Mouse (Mus musculus) right cerebral cortex, postnatal 14 days (tissue): ENCODE data around the gene Snrnp70.

Experiments
- DNase-seq: peaks from one replicate; pipeline ENCODE4 v3.0.0; 2022

Gene Snrnp70

GRCm38 (mm10) chr7:45395578-45396336, at the start of gene Snrnp70:
Gene Snrnp70, minus strand, starts transcription at chr7:45395742.
- DNase-seq = peak; percentile 100

- no peak for DNase-seq
Measured at GRCm38 (mm10) chr7:45443526-45444420, 48.2 kb upstream of the Snrnp70 start.

- no peak for DNase-seq
Measured at GRCm38 (mm10) chr7:45437521-45438276, 42.2 kb upstream of the Snrnp70 start, which contains the start of gene Ruvbl2. Gene Ruvbl2, minus strand, starts transcription at chr7:45438096.

- DNase-seq = no peak
Measured at GRCm38 (mm10) chr7:45437046-45437445, 41.5 kb upstream of the Snrnp70 start.

- DNase-seq = no peak
Measured at GRCm38 (mm10) chr7:45436444-45436843, 40.9 kb upstream of the Snrnp70 start.

- DNase-seq = peak; percentile 32
Measured at GRCm38 (mm10) chr7:45435038-45435437, 39.5 kb upstream of the Snrnp70 start.

- peak; percentile 100 for DNase-seq
Measured at GRCm38 (mm10) chr7:45434203-45435015, 38.9 kb upstream of the Snrnp70 start, which contains the start of gene Gys1. Gene Gys1, plus strand, starts transcription at chr7:45434844.

GRCm38 (mm10) chr7:45433835-45434202, 38.3 kb upstream of the Snrnp70 start:
- DNase-seq = no peak

- no peak for DNase-seq
Measured at GRCm38 (mm10) chr7:45426556-45426955, 31.0 kb upstream of the Snrnp70 start.

- no peak for DNase-seq
Measured at GRCm38 (mm10) chr7:45421194-45421593, 25.7 kb upstream of the Snrnp70 start.

GRCm38 (mm10) chr7:45420615-45420919, 25.0 kb upstream of the Snrnp70 start, which contains the start of gene Lhb:
Gene Lhb, plus strand, starts transcription at chr7:45420820.
- no peak for DNase-seq

GRCm38 (mm10) chr7:45419859-45420614, 24.5 kb upstream of the Snrnp70 start:
- no peak for DNase-seq

- no peak for DNase-seq
Measured at GRCm38 (mm10) chr7:45417962-45418492, 22.5 kb upstream of the Snrnp70 start.

- DNase-seq = no peak
Measured at GRCm38 (mm10) chr7:45415636-45416035, 20.1 kb upstream of the Snrnp70 start.

GRCm38 (mm10) chr7:45414740-45415224, 19.2 kb upstream of the Snrnp70 start:
- no peak for DNase-seq

- no peak for DNase-seq
Measured at GRCm38 (mm10) chr7:45413864-45414739, 18.6 kb upstream of the Snrnp70 start.

- no peak for DNase-seq
Measured at GRCm38 (mm10) chr7:45413113-45413863, 17.7 kb upstream of the Snrnp70 start, which contains the start of gene Ntf5. Gene Ntf5, plus strand, starts transcription at chr7:45413695.

- no peak for DNase-seq
Measured at GRCm38 (mm10) chr7:45412421-45412820, 16.9 kb upstream of the Snrnp70 start.
